Mouse (Mus musculus) bone marrow macrophage, adult 2 months (primary cell): ENCODE measurements around the gene Slc35b3. TPM values are rescaled to one million over a fixed set of nuclear protein-coding genes. Genes with fewer than 3 reads are reported as not detected.

ENCODE experiments used
- H3K27ac ChIP-seq: 2 replicates; pipeline ENCODE4 v1.5.1; 2012; ENCODE audit warnings: low read depth, low read length; ENCODE audit not compliant: insufficient read depth
- H3K4me1 ChIP-seq: 2 replicates; pipeline ENCODE4 v1.6.1; 2012; ENCODE audit warnings: low read length; ENCODE audit not compliant: control insufficient read depth, insufficient read depth
- H3K4me3 ChIP-seq: 2 replicates; pipeline ENCODE4 v1.5.1; 2012; ENCODE audit warnings: mild to moderate bottlenecking, low read length, moderate library complexity; ENCODE audit not compliant: insufficient read depth
- CTCF ChIP-seq: IDR thresholded peaks from 2 replicates; pipeline ENCODE4 v1.5.1; 2012; ENCODE audit warnings: low read depth, mild to moderate bottlenecking, low read length, moderate library complexity
- POLR2A ChIP-seq: IDR thresholded peaks from 2 replicates; pipeline ENCODE4 v1.6.1; 2012; ENCODE audit warnings: mild to moderate bottlenecking, low read depth, low read length, borderline replicate concordance
- polyA plus RNA-seq: library from polyadenylated mRNA; stranded (reverse); fragments of >200 nt; gene quantifications from 2 replicates; pipeline ENCODE4 v1.2.4, GENCODE M21; 2012; ENCODE audit not compliant: missing spikeins, insufficient read depth, insufficient read length

Gene Slc35b3
- polyA plus RNA-seq, 1 experiment, result 18.9 TPM

DNA sequence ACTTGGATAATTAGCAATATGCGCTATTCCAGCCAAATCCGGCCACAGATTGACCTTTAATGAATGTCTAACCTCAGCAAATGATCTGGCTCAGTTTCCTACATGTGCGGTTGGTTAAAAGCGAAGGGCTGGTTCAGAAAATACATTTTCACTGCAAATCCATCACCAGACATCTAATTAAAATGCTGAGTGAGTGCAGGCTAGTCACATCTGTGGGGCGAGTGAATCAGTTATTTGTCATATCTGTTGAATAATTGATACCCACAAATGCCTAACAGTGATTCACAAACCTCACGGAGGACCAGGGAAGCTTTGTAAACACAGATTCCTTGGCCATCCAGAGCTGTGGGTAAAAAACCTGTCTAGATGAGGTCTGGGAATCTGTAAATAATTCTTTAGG, 45.9 kb downstream of the Slc35b3 start:
- Histone ChIP-seq H3K4me3 (no peak overlapping the region), H3K27ac (no peak overlapping the region), H3K4me1 (no peaks in the 10 kb centered on the region)
- TF ChIP-seq POLR2A, result no peak
- no peak for TF ChIP-seq CTCF

DNA sequence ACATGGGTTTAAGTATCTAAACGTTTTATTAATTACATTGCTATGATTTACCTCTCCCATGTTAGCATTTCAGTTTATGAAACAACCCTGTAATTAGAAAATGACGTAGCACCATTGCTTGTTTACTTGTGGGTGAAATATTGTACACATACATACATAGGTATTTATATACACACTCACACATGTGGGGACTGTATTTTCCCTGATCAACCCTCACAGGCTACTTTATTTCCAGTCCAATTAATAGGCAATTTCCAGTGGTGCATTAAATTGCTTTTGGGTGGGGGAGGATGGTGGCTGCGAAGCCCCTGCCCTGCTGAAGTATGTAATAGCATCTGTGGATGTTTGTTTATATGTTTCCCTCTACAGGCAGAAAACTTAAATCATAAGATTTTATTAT, 68.3 kb downstream of the Slc35b3 start:
- Histone ChIP-seq H3K4me1 (no peaks in the 10 kb centered on the region), H3K4me3 (no peak overlapping the region), H3K27ac (no peak overlapping the region)
- TF ChIP-seq POLR2A (no peak), CTCF (no peak)
